In genomic region chr5:101937909-101938596, GRCm38 (mm10) we compare ENCODE assay signal across 18 mouse cellular contexts.
DNase-seq lines count a peak whose midpoint lies in the region; ATAC-seq and TF ChIP-seq lines count a peak whose summit lies in the region.
"Had no signal": no experiment of that assay in that cellular context is flagged by ENCODE, and none has a peak within 500 bp of the region (broad histone marks: within the 10 kb centered on the region; RNA-seq: fewer than 3 reads in every experiment).

No protein-coding gene starts in this region.

- TF ChIP-seq POLR2A in thymus, adult 2 months (IDR thresholded peaks at IDR 0.05; ENCODE audit: control insufficient read depth, extremely low read depth, insufficient read depth, low read length, poor library complexity), result no peak

- no peak for DNase-seq in gastrocnemius, adult 2 months
- no peak for DNase-seq in gastrocnemius, postnatal 4 days (ENCODE audit: low spot score in 2 of 2)
- DNase-seq in thymus, postnatal 14 days, result peak; percentile 12
- no peak for DNase-seq in thymus, adult 2 months
- peak; percentile 43 for DNase-seq in lung, postnatal 10 days
- DNase-seq in hindbrain, postnatal 0 days (ENCODE audit: low spot score), result no peak
- no peak for DNase-seq in adrenal gland, adult 2 months
- DNase-seq in hindbrain, embryonic 14.5 days (ENCODE audit: low spot score), result no peak
- DNase-seq: cerebellum, adult 11-12 months; gastrocnemius, postnatal 10 days; kidney, adult 9 months had no signal

- no peaks in the 10 kb centered on the region for H3K27me3 ChIP-seq in thymus, adult 2 months (ENCODE audit: control insufficient read depth, insufficient read depth, low read length)
- no peaks in the 10 kb centered on the region for H3K27me3 ChIP-seq in hindbrain, postnatal 0 days (ENCODE audit: insufficient read depth, low read length)
- no peaks in the 10 kb centered on the region for H3K27me3 ChIP-seq in hindbrain, embryonic 14.5 days (ENCODE audit: control insufficient read depth, insufficient read depth, low read length)
- H3K27me3 ChIP-seq: embryonic facial prominence, embryonic 15.5 days; forebrain, embryonic 12.5 days; heart, embryonic 13.5 days; hindbrain, embryonic 15.5 days; liver, embryonic 15.5 days; midbrain, embryonic 12.5 days had no signal

- H3K9me3 ChIP-seq in hindbrain, postnatal 0 days (ENCODE audit: low read length), result no peaks in the 10 kb centered on the region
- no peaks in the 10 kb centered on the region for H3K9me3 ChIP-seq in hindbrain, embryonic 14.5 days (ENCODE audit: control insufficient read depth, low read length)
- H3K9me3 ChIP-seq: embryonic facial prominence, embryonic 15.5 days; forebrain, embryonic 12.5 days; heart, embryonic 13.5 days; hindbrain, embryonic 15.5 days; liver, embryonic 15.5 days; midbrain, embryonic 12.5 days had no signal

- no peak for ATAC-seq in hindbrain, postnatal 0 days
- no peak for ATAC-seq in hindbrain, embryonic 14.5 days (ENCODE audit: low FRiP score)
- ATAC-seq: activated CD4-positive, CD25-positive, alpha-beta regulatory T cell, adult 4 months had no signal

- 0 out of 2 replicates have a peak overlapping the region, but pooled peaks have one; percentile 16 for H3K27ac ChIP-seq in gastrocnemius, adult 2 months
- no peak overlapping the region for H3K27ac ChIP-seq in thymus, adult 2 months (ENCODE audit: control insufficient read depth, insufficient read depth, low read length)
- no peak overlapping the region for H3K27ac ChIP-seq in hindbrain, postnatal 0 days
- no peak overlapping the region for H3K27ac ChIP-seq in hindbrain, embryonic 14.5 days
- H3K27ac ChIP-seq: embryonic facial prominence, embryonic 15.5 days; forebrain, embryonic 12.5 days; heart, embryonic 13.5 days; hindbrain, embryonic 15.5 days; liver, embryonic 15.5 days; midbrain, embryonic 12.5 days had no signal

- whole genome bisulfite sequencing in thymus, adult 2 months, result 43% methylated on average over 13 of the region's 13 CpGs
- 92% methylated on average over 13 of the region's 13 CpGs for WGBS in hindbrain, postnatal 0 days
- WGBS in hindbrain, embryonic 14.5 days, result 93% methylated on average over 13 of the region's 13 CpGs

- no peak overlapping the region for H3K4me3 ChIP-seq in gastrocnemius, adult 2 months
- no peak overlapping the region for H3K4me3 ChIP-seq in thymus, adult 2 months (ENCODE audit: control insufficient read depth, insufficient read depth, low read length)
- H3K4me3 ChIP-seq in hindbrain, postnatal 0 days (ENCODE audit: low read length), result no peak overlapping the region
- H3K4me3 ChIP-seq in hindbrain, embryonic 14.5 days (replicated peaks; ENCODE audit: low read length), result no peak overlapping the region
- H3K4me3 ChIP-seq: embryonic facial prominence, embryonic 15.5 days; forebrain, embryonic 12.5 days; heart, embryonic 13.5 days; hindbrain, embryonic 15.5 days; liver, embryonic 15.5 days; midbrain, embryonic 12.5 days had no signal

- H3K4me1 ChIP-seq in thymus, adult 2 months (replicated peaks; ENCODE audit: control insufficient read depth, insufficient read depth, low read length), result no peaks in the 10 kb centered on the region
- H3K4me1 ChIP-seq in hindbrain, postnatal 0 days (ENCODE audit: insufficient read depth, low read length), result no peaks in the 10 kb centered on the region
- no peaks in the 10 kb centered on the region for H3K4me1 ChIP-seq in hindbrain, embryonic 14.5 days (replicated peaks; ENCODE audit: control insufficient read depth, insufficient read depth, low read length)
- H3K4me1 ChIP-seq: embryonic facial prominence, embryonic 15.5 days; forebrain, embryonic 12.5 days; liver, embryonic 15.5 days had no signal

- no peak overlapping the region for H3K4me2 ChIP-seq in hindbrain, postnatal 0 days (ENCODE audit: low read depth, low read length)
- no peak overlapping the region for H3K4me2 ChIP-seq in hindbrain, embryonic 14.5 days (replicated peaks)
- H3K4me2 ChIP-seq: embryonic facial prominence, embryonic 15.5 days; forebrain, embryonic 12.5 days; heart, embryonic 13.5 days; hindbrain, embryonic 15.5 days; liver, embryonic 15.5 days; midbrain, embryonic 12.5 days had no signal

- intact Hi-C loops in gastrocnemius, adult 2 months (cut with DNase I), result no loop called here

- no peak for TF ChIP-seq CTCF in gastrocnemius, adult 2 months (IDR thresholded peaks at IDR 0.05)
- no peak for TF ChIP-seq CTCF in thymus, adult 2 months (IDR thresholded peaks at IDR 0.05; ENCODE audit: borderline replicate concordance, control insufficient read depth, extremely low read depth, insufficient read depth, low read length, poor library complexity)
- TF ChIP-seq CTCF in hindbrain, postnatal 0 days (IDR thresholded peaks at IDR 0.05; ENCODE audit: low read depth), result no peak

- no peaks in the 10 kb centered on the region for H3K36me3 ChIP-seq in thymus, adult 2 months (ENCODE audit: control insufficient read depth, insufficient read depth, low read length)
- peaks cover 53% of the 10 kb centered on the region for H3K36me3 ChIP-seq in hindbrain, postnatal 0 days (ENCODE audit: insufficient read depth, low read length)
- peaks cover 86% of the 10 kb centered on the region for H3K36me3 ChIP-seq in hindbrain, embryonic 14.5 days (replicated peaks; ENCODE audit: control insufficient read depth, insufficient read depth)

- H3K9ac ChIP-seq in hindbrain, postnatal 0 days (replicated peaks; ENCODE audit: low read length), result no peak overlapping the region
- no peak overlapping the region for H3K9ac ChIP-seq in hindbrain, embryonic 14.5 days
- H3K9ac ChIP-seq: embryonic facial prominence, embryonic 15.5 days; forebrain, embryonic 12.5 days; heart, embryonic 13.5 days; hindbrain, embryonic 15.5 days; liver, embryonic 15.5 days; midbrain, embryonic 12.5 days had no signal

Comparison
In these comparisons a context has a peak if more than half of its experiments do, and no peak if none do; other contexts are left out.
1. DNase-seq: peak in thymus, postnatal 14 days (single experiment) and lung, postnatal 10 days (single experiment); none in gastrocnemius, adult 2 months (single experiment), gastrocnemius, postnatal 4 days (0 of 2), thymus, adult 2 months (single experiment), hindbrain, postnatal 0 days (single experiment), adrenal gland, adult 2 months (single experiment) and hindbrain, embryonic 14.5 days (single experiment).